Mouse (Mus musculus) adrenal gland, adult 8-10 months (tissue): ENCODE measurements around the gene Rab5c. TPM values are rescaled to one million over a fixed set of nuclear protein-coding genes. Genes with fewer than 3 reads are reported as not detected.

Experiments
- DNase-seq: peaks from one replicate; pipeline ENCODE4 v3.0.0; 2022
- total RNA-seq, 4 experiments: library from RNA; stranded (reverse); gene quantifications; 2 replicates each; pipeline ENCODE4 v1.2.4; 2022

Rab5c gene
- total RNA-seq, 4 experiments from 2014 or later: 183 to 210 (median 190) TPM

DNA sequence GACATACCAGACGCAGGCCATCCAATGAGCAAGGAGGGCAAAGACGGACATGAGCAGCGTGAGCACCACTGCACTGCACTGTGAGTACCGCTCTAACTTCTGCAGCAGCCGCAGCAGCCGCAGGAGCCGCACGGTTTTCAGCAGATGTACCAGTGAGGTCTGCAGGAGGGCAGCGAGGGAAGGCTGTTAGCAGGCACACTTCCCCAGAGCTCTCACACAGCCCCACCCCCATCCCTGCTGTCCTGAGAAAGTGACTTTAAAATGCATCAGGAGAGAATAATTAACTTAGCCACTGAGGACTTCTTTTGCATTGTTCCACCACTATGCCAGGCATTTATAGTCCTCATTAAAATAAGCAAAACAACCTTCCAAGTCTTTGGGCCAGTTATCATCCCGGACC, 14.3 kb upstream of the Rab5c start:
- no peak for DNase-seq

DNA sequence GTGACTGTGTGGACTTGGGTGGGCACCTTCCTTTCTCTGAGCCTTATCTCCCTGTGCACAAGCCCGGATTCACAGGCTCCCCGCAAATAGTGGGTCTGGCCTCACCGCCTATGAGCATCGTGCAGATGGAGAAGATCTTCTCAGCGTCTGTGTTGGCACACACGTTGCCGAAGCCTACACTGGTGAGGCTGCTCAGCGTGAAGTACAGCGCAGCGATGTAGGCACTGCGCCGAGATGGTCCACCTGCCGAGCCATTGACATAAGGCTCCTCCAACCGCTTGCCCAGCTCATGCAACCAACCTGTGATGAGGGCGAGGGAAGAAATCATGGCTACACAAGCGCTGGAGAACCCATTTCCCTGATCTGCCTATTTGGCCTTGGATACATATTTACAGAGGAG, 12.1 kb upstream of the Rab5c start:
- DNase-seq: no peak

DNA sequence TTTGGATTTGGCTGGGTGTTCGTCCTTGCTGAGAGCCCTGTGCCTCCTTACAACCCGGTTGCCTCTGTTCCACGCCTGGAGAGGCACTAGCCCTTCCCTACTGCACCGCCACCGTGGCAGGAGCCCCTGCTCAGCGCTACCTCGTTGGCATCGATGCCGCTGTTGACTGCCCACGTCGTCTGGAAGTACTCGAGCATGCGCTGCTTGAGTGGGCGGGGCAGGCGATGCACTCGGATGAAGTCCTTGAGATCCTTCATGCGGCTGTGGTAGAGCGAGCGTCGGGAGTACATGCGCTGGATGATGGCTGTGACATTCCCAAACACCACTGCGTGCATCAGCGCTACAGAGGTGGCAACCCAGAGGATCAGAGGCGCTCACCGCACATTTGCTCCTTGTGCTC, 11.5 kb upstream of the Rab5c start:
- DNase-seq: no peak

DNA sequence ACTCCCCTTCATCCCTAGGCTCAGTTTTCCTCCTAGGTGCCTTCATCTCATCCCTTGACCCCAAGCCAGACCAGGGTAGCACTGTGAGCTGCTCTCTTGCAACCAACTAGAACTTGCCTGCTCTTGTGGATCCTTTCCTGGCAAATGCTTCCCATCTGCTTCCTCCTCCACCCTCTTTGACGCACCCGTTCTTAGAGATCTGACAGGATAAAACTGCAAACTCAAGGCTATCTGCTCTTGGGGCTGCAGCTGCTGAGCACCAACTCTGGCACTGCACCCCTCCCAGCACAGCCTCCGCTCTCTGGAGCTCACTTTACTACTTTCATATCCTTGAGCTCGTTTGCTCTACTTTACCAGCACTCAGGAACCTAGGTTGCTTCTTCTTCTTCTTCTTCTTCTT, 10.6 kb upstream of the Rab5c start:
- DNase-seq: no peak

DNA sequence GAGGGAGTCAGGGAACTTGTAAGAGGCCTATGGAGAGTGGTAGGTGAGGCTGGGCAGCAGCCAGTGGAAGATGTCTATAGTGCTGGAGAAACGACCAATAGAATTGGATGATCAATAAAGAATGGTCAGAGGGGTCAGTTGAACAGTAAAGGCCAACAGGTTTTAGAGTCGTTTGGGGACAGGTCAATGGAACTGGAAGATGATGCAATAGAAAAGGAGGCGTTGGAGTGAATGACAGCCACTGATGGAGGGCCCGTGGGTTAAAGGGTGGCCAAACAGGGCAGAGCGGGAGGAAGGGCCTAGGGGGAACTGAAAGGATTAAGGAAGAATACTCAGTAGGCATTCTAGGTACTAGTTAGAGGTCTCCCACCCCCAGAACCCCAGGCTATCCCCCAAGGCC, 9.1 kb upstream of the Rab5c start:
- DNase-seq: no peak

DNA sequence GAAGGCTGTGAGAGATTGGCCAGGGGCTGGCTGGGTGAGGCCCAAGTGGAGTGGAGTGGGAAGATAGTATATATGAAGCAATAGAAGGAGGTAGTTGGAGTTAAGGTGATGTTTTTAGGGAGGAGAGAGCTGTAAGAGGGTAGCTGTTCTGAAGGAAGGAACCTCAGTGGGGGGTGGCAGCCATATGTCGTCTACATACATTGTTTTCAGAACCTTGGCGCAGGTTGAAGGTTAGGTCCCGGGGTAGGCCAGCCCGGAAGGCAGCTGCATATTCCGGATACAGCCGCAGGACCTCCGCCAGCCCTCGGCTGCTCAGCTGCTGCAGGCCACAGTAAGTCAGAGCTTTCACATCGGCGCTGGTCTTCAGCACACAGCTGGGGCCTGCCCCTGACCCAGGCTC, 8.5 kb upstream of the Rab5c start:
- no peak for DNase-seq

DNA sequence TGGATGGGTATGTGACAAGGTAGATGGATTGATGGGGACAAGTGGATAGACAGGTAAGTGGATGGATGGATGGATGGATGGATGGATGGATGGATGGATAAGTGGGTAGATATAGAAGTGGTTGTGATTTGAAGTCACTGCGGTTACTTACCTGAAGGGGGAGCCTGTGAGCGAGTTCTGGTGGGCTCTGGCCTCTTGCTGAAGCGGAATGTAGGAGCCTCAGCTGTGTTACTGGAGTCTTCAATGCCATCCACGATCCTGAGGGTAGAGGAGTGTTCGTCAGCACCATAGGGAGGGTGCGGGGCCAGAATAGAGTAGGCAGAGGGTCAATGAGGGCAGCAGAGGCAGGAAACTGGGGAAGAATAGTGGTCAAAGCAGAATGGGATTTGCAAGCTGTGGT, 7.1 kb upstream of the Rab5c start:
- DNase-seq: no peak

DNA sequence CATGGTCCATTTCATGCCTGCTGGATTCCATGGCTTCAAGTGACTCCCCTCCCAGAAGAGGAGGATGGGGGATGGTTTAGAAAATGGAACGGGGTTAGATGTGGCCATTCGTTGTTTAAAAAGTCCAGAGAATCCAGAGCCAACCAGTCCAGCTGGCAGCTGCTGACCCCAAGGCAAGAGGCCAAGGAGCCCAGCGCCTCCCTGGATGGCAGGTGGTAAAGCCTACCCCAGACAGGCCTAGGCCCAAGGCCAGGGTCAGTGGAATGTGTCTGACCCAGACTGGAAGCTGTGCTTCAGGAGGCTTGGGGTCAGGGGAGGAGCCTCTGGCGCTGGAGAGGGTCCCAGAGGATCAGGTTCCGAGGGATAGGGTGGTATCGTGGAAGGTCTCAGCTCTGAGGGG, 3.3 kb upstream of the Rab5c start:
- DNase-seq: no peak

DNA sequence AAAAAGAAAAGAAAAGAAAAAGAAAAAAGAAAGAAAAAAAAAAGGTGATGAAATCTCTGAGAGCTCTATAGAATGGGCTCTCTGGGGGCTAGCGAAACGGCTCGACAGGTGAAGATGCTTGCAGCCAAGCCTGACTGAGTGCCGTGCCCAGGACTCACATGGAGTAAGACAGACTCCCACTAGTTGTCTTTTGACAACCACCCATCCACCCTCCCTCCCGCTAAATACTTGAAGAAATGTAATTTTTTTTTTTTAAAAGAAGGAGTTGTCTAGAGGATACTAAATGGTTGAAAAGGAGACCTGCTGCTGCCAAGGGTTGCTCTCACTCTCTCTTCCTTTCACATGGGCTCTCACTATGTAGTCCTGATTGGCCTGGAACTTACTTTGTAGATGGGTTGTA, 734 bp upstream of the Rab5c start:
- no peak for DNase-seq

DNA sequence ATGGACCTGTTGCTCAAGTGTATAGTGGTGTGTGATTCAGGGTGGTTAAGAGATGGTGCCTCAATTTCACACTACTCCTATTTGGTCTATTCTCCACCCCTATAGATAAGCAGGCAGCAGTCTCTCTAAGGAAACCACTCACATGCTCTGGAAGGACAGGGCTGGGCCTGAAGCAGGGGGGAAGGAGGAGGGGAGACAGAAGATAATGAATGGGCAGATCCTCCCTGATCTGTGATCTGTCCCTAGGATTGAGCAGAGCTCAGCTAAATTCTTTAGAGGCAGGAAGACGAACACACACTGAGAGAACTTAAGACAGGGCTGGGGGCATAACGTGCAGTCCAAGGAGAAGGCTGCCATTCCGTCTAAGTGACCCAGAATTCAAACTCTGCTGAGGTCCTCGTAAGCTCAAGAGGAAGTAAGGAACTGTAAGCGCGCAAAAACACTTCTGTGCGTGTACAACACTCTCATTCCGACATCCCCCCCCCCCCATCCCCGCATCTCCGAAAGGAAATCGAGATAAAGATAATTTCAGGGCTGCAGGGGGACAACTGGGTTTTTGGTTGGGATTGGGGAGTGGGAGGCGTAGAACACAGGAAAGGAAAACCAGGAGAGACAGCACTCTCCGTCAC, 796 bp downstream of the Rab5c start:
- DNase-seq: no peak

DNA sequence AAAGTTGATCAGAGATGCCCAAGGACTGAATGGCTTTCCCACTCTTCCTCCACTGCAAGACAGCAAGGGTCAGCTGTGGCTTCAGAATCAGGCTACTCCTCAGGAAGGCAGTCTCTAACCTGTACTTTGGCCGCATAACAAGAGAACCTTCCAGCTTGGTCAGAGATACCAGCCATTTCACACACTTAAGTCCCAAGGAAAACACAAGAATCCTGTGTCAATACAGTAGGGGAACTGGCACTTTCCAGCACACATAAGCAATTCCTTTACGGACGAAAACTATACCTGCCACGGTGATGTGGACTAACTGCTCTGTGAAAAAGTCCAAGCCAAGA, 1.3 kb downstream of the Rab5c start:
- no peak for DNase-seq

DNA sequence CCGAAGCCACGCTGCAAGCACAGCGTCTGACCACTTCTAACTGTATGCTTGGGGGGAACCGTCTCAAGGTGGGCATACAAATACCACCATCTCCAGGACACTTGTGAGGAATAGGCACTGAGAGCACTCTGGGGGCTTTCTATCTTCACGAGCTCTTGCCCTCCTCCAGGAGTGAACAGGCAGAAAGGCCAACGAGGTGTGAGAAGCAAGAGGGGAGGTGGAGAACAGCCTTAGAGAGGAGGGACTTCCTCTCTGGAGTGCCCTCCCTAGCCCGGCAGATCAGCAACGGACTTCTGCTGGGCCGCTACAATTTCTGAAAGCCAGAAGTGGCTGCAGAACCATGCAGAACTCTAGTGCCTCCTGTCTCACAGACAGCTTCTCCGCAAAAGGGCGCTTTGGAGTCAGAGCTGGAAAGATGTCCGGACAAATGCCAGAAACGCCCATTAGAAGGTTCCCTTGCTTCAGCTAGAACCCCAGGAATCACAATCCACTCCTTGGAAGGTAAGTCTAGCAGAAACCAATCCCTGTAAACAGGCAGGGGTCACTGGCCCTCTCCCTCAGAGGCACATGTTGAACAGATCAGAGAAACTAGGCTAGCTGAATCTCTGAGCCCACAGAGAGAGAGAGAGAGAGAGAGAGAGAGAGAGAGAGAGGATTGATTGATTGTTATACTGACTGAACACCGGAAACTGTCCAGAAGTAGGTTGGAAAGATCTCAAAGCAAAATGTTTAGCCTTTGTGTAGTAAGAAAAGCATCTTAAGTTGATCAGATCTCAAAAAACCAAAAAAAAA, 1.9 kb downstream of the Rab5c start:
- no peak for DNase-seq

DNA sequence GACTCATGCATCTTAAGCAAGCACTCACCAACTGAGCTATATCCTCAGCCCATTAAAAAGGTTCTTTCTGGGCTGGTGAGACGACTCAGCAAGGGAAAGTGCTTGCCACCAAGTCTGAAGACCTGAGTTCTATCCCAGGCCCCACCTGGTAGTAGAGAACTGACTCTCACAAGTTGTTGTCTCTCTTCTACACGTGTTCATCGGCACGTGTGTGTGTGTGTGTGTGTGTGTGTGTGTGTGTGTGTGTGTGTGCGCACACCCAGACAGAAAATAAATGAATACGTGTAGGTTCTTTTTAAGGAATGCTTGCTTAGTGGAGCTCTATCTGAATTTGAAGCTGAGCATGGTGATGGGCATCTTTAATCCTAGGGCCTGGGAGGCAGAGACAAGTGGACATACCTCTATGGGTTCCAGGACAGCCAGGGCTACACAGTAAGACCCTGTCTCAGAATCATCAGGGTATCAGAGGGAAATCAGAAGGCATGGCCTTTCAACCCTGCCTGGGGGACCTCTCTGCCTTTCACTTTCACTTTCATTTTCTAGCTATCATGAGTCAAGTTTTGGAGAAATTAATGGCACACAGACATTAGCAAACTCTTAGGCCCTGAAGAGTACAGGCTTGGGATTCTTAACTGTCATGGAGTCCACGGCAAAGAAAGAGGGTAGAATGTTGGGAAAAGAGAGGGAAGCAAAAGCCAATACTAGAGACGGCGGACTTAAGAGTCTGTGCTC, 2.7 kb downstream of the Rab5c start:
- DNase-seq: no peak

DNA sequence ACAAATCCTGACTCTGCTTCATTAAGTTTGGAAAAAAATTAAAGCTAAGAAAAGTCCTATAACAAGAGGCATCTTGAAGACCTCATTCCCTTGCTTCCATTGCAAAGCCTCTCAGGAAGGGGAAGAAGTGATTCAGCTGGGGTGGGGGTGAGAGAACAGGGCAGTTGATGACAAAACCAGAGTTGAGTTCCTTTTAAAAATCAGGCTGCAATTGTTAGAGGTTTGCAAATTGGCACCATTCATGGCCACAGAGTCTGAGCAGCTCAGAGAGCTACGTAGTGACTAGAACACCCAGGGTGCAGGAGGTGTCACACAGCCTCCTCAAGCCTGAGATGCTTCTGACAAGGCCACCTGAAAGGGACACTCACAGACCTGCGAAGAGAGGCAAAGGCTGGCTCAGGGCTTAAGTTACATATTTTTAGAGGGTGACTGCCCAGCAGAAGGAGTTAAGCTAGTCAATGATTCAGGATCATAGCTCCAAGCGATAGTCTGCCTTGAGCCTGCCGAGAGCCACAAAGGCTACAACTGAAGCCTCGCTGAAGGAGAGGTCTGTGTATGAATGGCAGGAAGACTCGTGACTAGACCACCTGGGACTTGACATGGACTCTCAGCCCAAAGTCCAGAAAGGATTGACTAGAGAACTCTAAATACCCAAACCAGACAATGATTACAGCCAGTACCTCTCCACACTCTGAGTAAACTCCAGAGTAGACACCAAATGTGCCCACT, 7.4 kb downstream of the Rab5c start:
- DNase-seq: no peak

DNA sequence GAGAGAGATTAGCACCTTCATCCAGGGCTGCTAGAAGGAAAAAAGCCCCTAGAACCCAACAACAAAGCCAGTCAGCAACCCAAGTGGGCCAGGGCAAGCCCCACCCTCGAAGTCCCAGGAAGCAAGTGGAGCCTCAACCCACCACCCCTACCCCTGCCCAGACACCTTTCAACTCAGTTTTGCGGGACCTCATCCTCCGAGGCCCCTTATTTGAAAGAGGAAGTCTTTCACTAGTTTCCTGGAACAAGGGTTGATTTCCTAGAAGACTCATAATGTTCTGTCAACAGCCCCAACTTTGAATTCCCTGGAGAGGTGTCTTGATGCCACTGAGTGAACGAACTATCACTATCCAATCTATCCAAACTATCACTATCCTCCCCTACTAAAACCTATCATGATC, 8.0 kb downstream of the Rab5c start:
- DNase-seq: no peak

DNA sequence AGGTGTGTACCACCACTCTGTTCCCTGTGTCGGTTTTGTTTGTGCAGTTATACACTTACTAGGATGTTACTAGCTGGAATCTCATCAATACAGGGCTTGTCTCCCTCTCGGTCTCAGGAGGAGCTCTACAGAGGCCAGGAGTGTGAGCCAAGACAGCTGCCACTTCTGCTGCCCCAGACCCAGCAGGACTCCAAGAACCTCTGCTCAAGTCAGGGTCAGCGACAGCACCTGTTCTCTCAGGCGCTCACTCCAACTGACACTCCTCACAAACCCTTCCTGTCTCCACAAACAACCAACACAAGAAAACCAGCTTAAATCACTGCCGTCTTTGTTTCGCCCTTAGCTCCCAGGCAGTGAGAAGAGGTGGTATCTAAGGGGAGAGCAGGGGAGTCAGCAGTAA, 9.4 kb downstream of the Rab5c start:
- no peak for DNase-seq

DNA sequence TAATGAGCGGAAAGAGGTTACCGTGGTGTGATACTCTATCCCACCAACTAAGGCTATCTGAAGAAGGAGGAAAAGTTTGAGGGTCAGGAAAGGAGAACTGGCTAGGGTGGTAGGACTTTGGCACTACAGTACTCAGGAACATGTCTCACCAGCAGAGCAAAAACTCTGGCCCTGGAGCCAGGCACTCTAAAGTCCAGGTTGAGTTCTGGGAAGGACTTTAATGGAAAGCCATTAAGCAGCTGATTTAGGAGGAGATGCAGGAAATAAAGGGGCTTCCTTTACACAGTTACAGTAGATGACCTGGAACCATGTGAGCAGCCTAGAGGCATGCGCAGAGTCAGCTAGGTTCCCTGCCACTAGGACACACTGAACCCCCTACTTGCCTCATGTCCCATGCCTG, 10.8 kb downstream of the Rab5c start:
- no peak for DNase-seq

DNA sequence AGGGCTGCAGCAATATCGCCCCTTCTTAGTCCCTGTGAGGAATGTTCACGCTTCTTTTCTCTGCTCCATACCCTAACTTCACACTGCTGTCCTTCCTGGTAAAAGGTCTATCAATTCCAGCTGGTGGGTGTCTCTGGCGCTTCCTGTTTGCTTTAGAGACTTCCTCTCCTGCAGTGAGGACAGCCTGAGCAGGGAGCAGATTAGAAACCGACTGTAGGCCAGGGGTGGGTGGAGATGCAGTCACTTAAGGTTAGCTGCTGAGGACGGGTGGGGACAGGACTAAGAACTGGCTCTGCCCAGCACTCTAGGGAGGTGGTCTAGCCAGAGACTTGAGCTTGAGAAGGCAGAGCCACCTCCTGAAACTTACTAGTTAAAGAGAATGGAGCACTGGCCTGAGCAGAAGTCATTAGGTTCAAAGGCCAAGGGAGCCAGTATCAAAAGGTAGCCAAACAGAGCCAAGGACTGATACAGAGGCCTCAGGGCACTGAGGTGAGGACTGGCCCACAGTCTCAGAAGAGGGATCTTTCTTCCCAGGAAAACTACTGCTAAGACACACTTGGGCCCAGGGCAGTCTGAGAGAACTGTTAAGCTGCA, 13.0 kb downstream of the Rab5c start:
- DNase-seq: no peak

DNA sequence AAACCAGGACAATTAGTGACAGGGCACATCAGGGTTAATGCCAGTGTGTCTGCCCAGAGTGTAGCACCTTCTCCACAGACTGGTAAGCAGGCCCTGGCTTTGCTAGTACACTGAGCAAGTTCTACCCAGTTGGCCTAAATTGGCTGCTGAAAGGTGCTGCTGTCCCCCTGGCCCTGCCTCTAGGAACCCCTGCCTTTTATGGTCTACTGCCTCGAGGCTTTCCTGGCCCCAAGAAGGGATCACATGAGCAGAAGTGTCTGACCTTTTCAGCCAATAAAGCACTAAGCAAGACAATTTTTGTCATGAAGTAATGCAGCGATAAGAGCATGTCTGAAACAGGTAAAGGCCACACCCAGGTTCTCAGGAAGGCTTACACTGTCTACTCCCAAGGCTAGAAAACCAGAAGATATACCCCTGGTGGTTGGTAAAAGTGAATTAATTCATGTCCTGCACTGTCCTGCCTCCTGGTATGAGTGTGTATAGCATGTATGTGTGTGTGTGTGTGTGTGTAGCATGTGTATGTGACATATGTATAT, 15.5 kb downstream of the Rab5c start:
- no peak for DNase-seq

DNA sequence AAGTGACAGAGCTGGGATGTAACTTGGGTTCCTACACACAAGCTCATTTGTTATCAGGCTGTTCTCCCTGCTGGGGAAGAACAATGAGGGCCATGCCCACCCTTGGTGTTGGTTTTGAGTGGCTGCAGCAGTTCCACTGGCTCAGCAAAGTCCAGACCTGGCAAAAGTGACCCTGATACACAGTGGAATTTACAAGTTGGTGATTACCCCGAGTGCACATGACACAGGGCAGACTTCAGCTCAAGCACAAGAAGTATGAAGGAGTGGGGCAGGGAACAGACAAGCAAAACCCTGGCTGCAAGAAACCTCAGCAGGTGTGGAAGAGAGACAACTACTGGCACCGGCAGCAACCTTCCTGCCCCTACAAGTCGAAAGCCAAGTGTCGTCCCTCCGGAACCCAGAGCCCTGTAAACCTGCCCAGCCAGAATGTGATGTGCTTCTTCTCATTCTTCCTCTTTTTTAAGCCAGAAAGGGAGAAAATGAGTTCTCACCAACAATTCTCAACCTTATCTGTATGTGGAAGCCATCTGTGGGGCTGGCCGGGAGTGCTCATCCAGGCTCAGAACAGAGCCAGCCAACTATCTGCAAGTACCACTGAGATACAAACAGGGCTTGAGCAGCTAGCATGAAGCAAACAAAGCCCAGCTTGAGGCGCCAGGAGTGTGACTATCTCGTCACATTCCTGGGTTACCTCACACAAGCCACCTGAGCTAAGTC, 16.1 kb downstream of the Rab5c start:
- DNase-seq: no peak

DNA sequence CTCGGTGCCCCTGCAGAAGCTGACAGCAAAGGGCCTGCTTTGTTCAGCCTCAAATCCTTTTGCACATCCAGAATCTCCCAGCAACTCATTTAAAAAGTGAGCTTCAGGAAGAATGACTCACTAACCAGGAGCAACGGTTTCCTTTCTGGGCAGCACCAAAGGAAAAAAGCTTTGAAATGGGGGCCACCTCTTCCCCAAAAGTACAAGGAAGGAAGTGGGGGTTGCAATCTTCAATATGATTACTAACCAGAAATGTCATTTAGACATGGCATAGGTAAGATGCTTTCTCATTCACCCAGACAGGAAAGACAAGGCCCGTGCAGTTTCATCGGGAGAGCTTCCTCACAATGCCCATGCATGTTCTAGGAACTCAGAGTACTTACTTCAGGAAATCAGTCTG, 16.8 kb downstream of the Rab5c start:
- DNase-seq: no peak

DNA sequence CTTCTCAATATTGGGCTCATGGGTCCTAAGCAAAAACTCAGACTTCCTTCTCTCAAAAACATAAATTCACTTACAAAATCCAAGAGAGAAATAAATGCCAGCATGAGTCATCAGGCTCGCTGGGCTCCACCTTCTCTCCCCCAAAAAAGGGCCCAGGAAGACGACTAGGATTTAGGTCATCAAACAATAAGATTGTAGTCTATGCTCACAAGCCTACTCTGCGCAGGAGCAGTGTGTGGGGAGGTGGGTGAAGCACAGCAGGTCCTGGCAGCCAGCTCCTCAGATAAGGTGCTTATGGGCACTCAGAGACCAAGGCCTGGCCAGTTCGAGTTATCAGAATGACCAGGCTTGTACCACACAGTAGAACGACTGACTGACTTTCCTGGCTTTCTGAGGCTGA, 17.7 kb downstream of the Rab5c start:
- DNase-seq: no peak
